Mouse (Mus musculus) ES-E14 (cell line): ENCODE results near the gene Ttc38. TPM values are rescaled to one million over a fixed set of nuclear protein-coding genes. Genes with fewer than 3 reads are reported as not detected.

Experiments
- DNase-seq: peaks from one replicate; pipeline ENCODE4 v3.0.0-alpha.2; 2013; ENCODE audit warnings: low read depth, low spot score
- H3K27ac ChIP-seq: 2 replicates; pipeline ENCODE4 v1.5.1; 2012; ENCODE audit warnings: low read depth, mild to moderate bottlenecking, low read length, moderate library complexity, mixed read lengths; ENCODE audit not compliant: poor library complexity, insufficient read depth, severe bottlenecking
- H3K36me3 ChIP-seq: 2 replicates; pipeline ENCODE4 v1.6.1; 2012; ENCODE audit warnings: mild to moderate bottlenecking, low read length, moderate library complexity, mixed read lengths; ENCODE audit not compliant: control insufficient read depth, poor library complexity, insufficient read depth, severe bottlenecking
- H3K4me1 ChIP-seq, 2 experiments: fragments of 150-350 bp in 1 of 2; sonication (generic) in 1 of 2; 2 replicates each; pipeline ENCODE4 v1.6.1; 2012; ENCODE audit warnings: low read length in 2 of 2, mild to moderate bottlenecking in 1 of 2, mixed read lengths in 1 of 2; ENCODE audit not compliant: control insufficient read depth in 2 of 2, insufficient read depth in 2 of 2, poor library complexity in 1 of 2
- H3K4me3 ChIP-seq, 2 experiments: fragments of 150-350 bp in 1 of 2; sonication (generic) in 1 of 2; 2 replicates each; pipeline ENCODE4 v1.5.1; 2012; ENCODE audit warnings: low read length in 2 of 2, low read depth in 1 of 2, mild to moderate bottlenecking in 1 of 2, mixed read lengths in 1 of 2; ENCODE audit not compliant: insufficient read depth in 1 of 2, poor library complexity in 1 of 2, severe bottlenecking in 1 of 2
- H3K9ac ChIP-seq: 2 replicates; pipeline ENCODE4 v1.6.1; 2012; ENCODE audit warnings: low read depth, mild to moderate bottlenecking, low read length, mixed read lengths; ENCODE audit not compliant: poor library complexity, insufficient read depth, severe bottlenecking
- H3K9me3 ChIP-seq: fragments of 150-350 bp; sonication (generic); 2 replicates; pipeline ENCODE4 v1.6.1; 2012; ENCODE audit warnings: low read depth, mild to moderate bottlenecking, low read length; ENCODE audit not compliant: control insufficient read depth, insufficient read depth
- CHD2 ChIP-seq: IDR thresholded peaks from 2 replicates; pipeline ENCODE4 v1.6.1; 2014; ENCODE audit warnings: mild to moderate bottlenecking, low read depth, low read length, inconsistent platforms
- HCFC1 ChIP-seq: IDR thresholded peaks from 2 replicates; pipeline ENCODE4 v1.6.1; 2012; ENCODE audit warnings: low read length, inconsistent platforms, borderline replicate concordance; ENCODE audit not compliant: insufficient read depth
- MAFK ChIP-seq: IDR thresholded peaks from 2 replicates; pipeline ENCODE4 v1.6.1; 2014; ENCODE audit warnings: mild to moderate bottlenecking, low read depth, low read length, inconsistent platforms; ENCODE audit not compliant: insufficient read depth
- ZC3H11A ChIP-seq: IDR thresholded peaks from 2 replicates; pipeline ENCODE4 v1.6.1; 2012; ENCODE audit warnings: low read depth, mild to moderate bottlenecking, inconsistent platforms, low read length, borderline replicate concordance
- ZNF384 ChIP-seq: IDR thresholded peaks from 2 replicates; pipeline ENCODE4 v1.6.1; 2012; ENCODE audit warnings: low read depth, low read length, inconsistent platforms
- in situ Hi-C, 2 experiments: fragments of 600-800 bp; cut with MboI; formaldehyde crosslinking; loops; one replicate each; pipeline ENCODE4 v1.15.1; 2025; ENCODE audit warnings: low sequenced_read_pairs in 2 of 2, inconsistent platforms in 1 of 2; ENCODE audit not compliant: unreplicated experiment in 2 of 2
- total RNA-seq: library from RNA; depleted of rRNA; stranded (reverse); fragments of 300-350 nt; gene quantifications from 2 replicates; pipeline ENCODE4 v1.2.3, GENCODE M21; 2012

Gene Ttc38
- total RNA-seq, 1 experiment = 3.3 TPM

DNA sequence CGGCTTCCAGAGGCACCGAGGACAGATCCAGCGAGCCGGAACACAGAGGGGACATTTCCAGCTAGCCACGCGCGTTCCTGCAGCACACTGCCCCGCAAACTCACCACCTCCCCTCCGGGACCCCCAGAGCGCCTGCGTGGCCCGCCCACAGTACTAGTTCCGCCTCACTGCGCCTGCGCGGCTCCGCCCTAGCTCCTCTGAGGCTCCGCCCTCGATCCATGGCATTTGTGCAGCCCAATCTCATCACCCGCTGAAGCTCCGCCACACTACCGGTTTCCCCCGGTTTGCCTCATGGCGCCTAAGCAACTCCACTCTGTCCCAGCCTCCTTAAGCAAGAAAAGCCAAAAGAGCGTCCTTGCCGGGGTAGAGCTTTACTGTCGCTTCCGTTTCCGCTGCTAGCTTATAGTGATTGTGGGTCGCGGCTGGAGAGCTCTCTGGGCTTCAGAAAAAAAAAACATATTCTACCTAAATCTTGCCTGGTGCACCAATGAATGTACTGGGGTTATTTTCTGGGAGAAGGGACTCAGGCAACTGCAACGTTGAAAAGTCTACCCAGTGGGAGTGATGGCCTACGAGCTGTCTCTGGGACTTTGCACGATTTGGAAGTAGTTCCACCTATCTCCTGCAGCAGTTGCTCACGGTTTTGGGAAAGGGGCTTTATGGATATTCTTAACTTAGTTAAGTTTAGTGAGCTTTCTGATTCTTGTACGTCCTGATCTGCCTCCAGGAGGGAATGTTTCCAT is 20.4 kb upstream of the Ttc38 start, which contains the start of gene Cdpf1:
TSS of gene Cdpf1 (minus strand) at position 163 of the 743 bp plus-strand sequence.
- no peak for TF ChIP-seq MAFK
- TF ChIP-seq ZNF384 = no peak
- no peak for TF ChIP-seq ZC3H11A
- TF ChIP-seq HCFC1 = 0 out of 2 replicates have a peak, but pooled peaks have one; percentile 22
- H3K4me3 ChIP-seq = peak within 1 kb of the TSS; percentile 68 to 94
- DNase-seq = peak; percentile 93
- peaks cover 3 to 6% of the 10 kb centered on the region in 2 experiments; a peak in 1 of 4 replicates for H3K4me1 ChIP-seq
- H3K36me3 ChIP-seq = no peaks in the 10 kb centered on the region; the same call in 1 of the 2 replicates
- H3K9me3 ChIP-seq = no peaks in the 10 kb centered on the region
- H3K9ac ChIP-seq = peak within 1 kb of the TSS; percentile 85
- in situ Hi-C loops = no loop called here
- H3K27ac ChIP-seq = peak within 1 kb of the TSS; percentile 56; the same call in 1 of the 2 replicates

DNA sequence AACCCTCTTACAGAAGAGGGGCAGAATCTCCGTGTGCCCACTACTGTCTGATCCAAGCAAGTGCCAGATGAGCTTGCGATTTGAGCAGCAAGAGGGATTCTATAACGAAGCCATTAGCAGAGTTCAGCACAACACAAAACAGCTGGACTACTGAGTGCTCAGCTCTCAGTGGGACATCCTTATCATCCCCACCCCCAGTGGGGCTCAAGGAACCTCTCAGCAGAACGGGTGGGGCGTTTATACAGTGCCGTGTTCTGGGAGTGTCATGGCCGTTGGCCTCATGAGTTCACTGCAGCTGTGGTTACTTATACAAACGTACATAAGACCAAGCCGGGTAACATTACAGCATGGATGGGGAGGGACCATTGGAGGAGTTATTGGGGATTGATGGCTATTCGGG is 18.7 kb upstream of the Ttc38 start:
- no peak overlapping the region for H3K27ac ChIP-seq
- TF ChIP-seq ZC3H11A = no peak
- no peak for TF ChIP-seq ZNF384
- TF ChIP-seq CHD2 = no peak
- TF ChIP-seq HCFC1 = no peak
- TF ChIP-seq MAFK = no peak
- no peaks in the 10 kb centered on the region for H3K36me3 ChIP-seq

DNA sequence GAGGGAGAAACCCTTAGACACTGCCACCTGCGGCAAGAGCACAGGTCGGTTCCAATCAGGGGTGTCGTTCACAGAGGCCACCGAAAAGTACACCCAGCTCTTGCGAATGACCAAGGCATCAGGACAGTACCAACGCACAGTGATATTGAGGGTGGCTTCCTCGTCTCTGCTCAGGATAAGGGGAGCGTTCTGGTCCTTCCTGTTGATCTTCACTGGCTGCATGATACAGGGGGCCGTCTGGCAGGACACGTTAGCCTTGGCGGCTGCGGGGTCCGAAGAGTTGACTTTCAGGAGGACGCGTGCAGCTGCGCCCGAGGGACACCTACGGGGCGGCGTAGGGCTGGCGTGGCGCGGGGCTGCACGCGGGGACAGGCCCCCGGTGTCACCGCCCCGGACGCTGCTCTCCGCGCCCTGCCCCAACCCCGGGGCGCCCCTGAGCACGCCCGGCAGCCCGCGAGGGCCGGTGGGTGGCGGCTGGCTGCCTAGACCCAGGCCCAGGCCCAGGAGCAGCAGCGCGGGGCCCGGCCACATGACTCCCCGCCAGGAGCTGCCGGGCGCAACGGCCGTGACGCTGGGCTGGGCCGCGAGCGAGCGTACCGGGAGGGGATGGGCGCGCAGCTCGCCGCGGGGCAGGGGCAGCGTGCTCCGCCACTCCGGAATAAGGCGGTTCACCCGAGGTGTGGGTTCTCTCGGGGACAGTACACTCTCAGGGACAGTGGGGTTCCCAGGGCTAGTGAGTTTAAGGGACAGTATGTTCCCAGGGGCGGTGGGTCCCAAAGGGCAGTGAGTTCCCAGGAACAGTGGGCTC is 10.7 kb upstream of the Ttc38 start, which contains the start of gene Pkdrej:
TSS of gene Pkdrej (minus strand) at position 532 of the 808 bp plus-strand sequence.
- Histone ChIP-seq H3K4me1 (no peaks in the 10 kb centered on the region), H3K9me3 (no peaks in the 10 kb centered on the region), H3K36me3 (no peaks in the 10 kb centered on the region), H3K9ac (peak within 1 kb of the TSS; percentile 75), H3K27ac (no peak within 1 kb of the TSS), H3K4me3 (peak within 1 kb of the TSS; percentile 55 to 71)
- in situ Hi-C loops = no loop called here
- no peak for DNase-seq
- no peak for TF ChIP-seq CHD2
- no peak for TF ChIP-seq MAFK
- no peak for TF ChIP-seq HCFC1
- TF ChIP-seq ZC3H11A = no peak
- TF ChIP-seq ZNF384 = no peak

More for the DNA sequence above, 18.7 kb upstream of the Ttc38 start:
- Histone ChIP-seq H3K9ac (no peak overlapping the region), H3K4me1 (peaks cover 3 to 6% of the 10 kb centered on the region in 2 experiments; a peak in 1 of 4 replicates), H3K4me3 (no peak overlapping the region), H3K9me3 (no peaks in the 10 kb centered on the region)
- in situ Hi-C loops = no loop called here
- no peak for DNase-seq

DNA sequence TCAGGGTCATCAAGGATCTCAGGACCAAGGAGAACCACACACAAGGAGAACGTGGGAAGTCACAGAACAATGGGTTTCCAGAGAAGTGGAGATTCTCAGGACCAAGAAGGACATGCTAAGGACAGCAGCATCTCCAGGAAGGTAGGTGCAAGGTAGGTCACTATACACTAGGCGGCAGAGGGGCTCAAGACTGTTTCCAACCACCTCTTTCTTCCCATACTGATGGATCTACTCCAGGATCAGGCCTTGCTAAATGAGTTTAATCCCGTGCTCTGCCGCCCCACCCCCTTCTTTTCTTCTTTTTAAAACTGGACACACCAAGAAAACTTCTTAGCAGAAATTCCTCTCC is 10.1 kb upstream of the Ttc38 start:
- H3K9ac ChIP-seq = no peak overlapping the region
- TF ChIP-seq CHD2 = no peak
- no peak for TF ChIP-seq MAFK
- TF ChIP-seq ZC3H11A = no peak
- no peak for TF ChIP-seq HCFC1
- TF ChIP-seq ZNF384 = no peak
- H3K27ac ChIP-seq = no peak overlapping the region
- DNase-seq = no peak
- H3K4me3 ChIP-seq = peak overlapping the region; percentile 47 to 71
- H3K9me3 ChIP-seq = no peaks in the 10 kb centered on the region
- no peaks in the 10 kb centered on the region for H3K4me1 ChIP-seq
- in situ Hi-C loops = no loop called here
- H3K36me3 ChIP-seq = no peaks in the 10 kb centered on the region
